Mouse (Mus musculus): ENCODE measurements around the gene Upk3bl.

- TF ChIP-seq MYOG (IDR thresholded peaks at IDR 0.05; ENCODE audit: control insufficient read depth in 1 of 3, insufficient read depth in 1 of 3, insufficient read length in 2 of 3, low read depth in 2 of 3), result no peak
- no peak for TF ChIP-seq POLR2AphosphoS2 (IDR thresholded peaks at IDR 0.05; ENCODE audit: insufficient read length, low read depth)
- no peak for TF ChIP-seq POLR2A (IDR thresholded peaks at IDR 0.05; ENCODE audit: insufficient read length, low read depth)
- no peak for TF ChIP-seq TCF12 (IDR thresholded peaks at IDR 0.05; ENCODE audit: insufficient read depth, poor library complexity, severe bottlenecking)
Measured at GRCm38 (mm10) chr5:136015586-136015985, 38.7 kb upstream of the Upk3bl start.
